Mouse (Mus musculus): Measurements from ENCODE around the gene Aff1.

Aff1 gene

GRCm38 (mm10) chr5:103726281-103726938 lies 34.2 kb downstream of the Aff1 start:
- no peak for DNase-seq (ENCODE audit: low spot score in 2 of 2)

DNA sequence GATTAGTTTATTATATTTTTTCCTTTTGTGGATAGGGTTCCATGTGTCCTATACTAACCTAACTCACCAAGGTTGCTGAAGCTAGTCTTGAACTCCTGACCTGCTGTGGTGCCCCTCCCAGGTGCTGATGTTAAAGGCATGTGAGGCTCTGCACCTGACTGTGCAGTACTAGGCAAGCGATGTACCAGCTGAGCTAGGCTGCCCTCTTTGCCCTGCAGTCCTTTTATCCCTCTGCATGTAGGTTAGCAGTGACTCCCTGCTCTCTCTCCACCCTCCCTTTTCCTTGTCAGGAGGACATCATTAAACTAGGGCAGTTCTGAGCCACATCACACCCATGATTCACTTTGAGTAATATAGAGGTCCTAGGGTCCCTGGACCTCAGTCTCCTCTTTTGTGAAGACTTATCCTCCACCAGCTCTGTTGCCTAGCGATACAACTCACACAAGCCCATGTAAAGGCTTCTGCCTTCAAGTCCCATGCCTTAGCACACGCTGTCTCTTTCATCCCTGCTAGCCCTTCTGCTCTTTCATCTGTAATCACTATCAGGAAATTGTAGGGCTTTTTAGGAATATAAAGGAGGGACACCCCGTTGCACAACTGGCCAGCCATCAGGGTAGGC lies 35.7 kb downstream of the Aff1 start:
- DNase-seq (ENCODE audit: low spot score in 2 of 2), result no peak

GRCm38 (mm10) chr5:103729225-103729624 lies 37.1 kb downstream of the Aff1 start:
- DNase-seq (ENCODE audit: low spot score in 2 of 2), result no peak

DNA sequence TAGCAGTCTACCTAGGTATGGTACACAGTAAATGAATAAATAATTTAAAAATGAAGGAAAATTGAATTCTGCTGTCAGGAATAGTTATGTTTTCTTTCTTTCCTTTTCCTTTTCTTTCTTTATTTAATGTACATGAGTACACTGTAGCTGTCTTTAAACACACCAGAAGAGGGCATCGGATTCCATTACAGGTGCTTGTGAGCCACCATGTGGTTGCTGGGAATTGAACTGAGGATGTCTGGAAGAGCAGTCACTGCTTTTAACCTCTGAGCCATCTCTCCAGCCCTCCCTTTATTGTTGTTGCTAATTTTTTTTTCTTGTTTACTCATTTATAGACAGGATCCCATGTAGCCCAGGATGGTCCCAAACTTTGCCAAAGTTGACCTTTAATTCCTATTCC lies 38.0 kb downstream of the Aff1 start:
- DNase-seq (ENCODE audit: low spot score in 2 of 2), result no peak

- no peak for DNase-seq (ENCODE audit: low spot score in 2 of 2)
These were observed 38.6 kb downstream of the Aff1 start for GRCm38 (mm10) chr5:103730727-103731126.

DNA sequence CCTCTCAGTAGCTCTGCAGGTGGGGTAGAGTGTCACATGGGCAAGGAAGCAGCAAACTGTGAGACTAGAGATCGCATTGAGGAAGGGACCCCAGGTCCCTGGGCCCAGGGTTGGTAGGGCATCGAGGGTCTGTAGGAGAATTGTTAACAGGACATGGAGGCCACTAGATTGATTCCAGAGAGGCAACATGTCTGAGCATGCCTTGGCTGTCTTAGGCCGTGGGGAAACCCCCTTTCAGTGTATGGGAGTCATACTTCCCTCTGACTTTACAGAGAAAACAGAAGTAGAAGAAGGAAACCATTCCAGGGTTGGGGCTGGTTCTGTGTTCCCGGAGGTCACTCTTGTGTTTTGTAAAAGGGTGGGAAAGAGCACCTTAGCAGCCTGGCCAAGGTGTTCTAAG lies 40.4 kb downstream of the Aff1 start:
- no peak for DNase-seq (ENCODE audit: low spot score in 2 of 2)

DNA sequence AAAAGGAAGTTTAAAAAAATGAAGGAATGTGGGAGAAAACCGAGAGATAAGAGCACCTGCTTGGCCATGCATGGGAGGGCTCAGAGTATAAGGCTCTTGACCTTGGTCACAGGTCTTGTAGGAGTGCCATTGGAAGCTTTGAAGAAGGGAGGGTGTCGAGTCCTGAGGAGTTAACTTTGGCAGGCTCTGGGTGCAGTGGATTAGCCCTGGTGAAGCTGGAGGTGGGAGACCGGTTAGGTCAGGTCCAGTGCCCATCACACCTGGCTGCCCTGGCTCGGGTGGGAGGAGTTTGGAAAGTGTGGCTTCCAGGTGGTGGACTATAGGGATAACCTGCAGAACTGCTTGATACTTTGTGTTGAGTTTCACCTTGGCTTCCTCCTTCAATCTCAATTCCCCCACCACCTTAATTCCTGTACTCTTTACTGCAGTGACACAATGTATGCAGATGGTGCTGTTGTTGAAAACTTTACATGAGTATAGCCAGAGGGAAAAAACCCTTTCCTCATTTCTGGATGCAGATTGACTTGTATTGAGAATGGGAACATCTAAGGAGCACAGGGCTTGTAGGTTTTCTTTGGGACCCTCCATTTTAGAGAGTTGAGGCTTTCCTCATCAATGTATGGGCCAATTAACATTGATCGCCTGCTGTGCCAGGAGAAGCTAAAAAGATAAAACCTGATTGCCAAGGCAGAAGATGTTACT lies 43.4 kb downstream of the Aff1 start:
- DNase-seq (ENCODE audit: low spot score in 2 of 2), result no peak

GRCm38 (mm10) chr5:103736553-103737207 lies 44.5 kb downstream of the Aff1 start:
- no peak for DNase-seq (ENCODE audit: low spot score in 2 of 2)

GRCm38 (mm10) chr5:103737208-103738066 lies 45.3 kb downstream of the Aff1 start:
- no peak for DNase-seq (ENCODE audit: low spot score in 2 of 2)

- no peak for DNase-seq (ENCODE audit: low spot score in 2 of 2)
These were observed 46.3 kb downstream of the Aff1 start for GRCm38 (mm10) chr5:103738509-103738908.

DNA sequence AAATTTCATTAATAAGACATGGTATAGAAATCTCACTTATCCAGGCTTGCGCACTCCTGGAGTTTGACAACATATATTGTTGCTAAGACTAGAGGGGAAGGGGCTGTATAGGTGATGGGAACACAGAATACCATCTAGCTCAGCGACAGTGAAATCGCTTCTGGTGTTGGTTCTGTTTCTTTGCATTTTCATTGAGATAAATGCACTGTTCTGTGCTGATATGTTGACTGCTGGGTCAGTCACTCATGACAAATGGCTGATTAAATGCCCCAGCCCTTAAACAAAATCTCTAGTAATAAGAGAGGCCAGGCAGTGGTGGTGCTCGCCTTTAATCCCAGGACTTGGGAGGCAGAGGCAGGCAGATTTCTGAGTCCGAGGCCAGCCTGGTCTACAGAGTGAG lies 47.0 kb downstream of the Aff1 start:
- DNase-seq (ENCODE audit: low spot score in 2 of 2), result no peak

- DNase-seq (ENCODE audit: low spot score in 2 of 2), result no peak
These were observed 48.1 kb downstream of the Aff1 start for GRCm38 (mm10) chr5:103740093-103740902.

GRCm38 (mm10) chr5:103740903-103741246 lies 48.7 kb downstream of the Aff1 start:
- no peak for DNase-seq (ENCODE audit: low spot score in 2 of 2)

DNA sequence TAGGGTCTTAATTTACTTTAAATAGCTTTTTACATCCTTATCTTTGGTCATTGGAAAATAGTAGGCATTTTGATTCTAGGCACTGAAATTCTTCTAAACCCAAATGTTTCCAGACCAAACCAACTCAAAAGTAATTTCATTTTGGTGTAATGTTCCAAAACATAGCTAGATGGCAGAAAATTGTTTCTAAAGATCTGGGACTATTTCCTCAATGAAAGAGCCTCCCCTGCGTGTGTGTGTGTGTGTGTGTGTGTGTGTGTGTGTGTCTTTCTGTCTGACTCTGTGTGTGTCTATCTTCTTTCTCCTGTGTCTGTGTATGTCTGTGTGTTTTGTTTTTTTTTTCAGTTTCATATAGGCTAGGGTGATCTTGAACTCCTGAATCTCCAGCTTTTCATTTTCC lies 49.3 kb downstream of the Aff1 start:
- DNase-seq (ENCODE audit: low spot score in 2 of 2), result no peak

GRCm38 (mm10) chr5:103741992-103742391 lies 49.8 kb downstream of the Aff1 start:
- DNase-seq (ENCODE audit: low spot score in 2 of 2), result no peak

- no peak for DNase-seq (ENCODE audit: low spot score in 2 of 2)
These were observed 52.4 kb downstream of the Aff1 start for GRCm38 (mm10) chr5:103744531-103744930.

GRCm38 (mm10) chr5:103745635-103746034 lies 53.5 kb downstream of the Aff1 start:
- DNase-seq (ENCODE audit: low spot score in 2 of 2), result no peak

GRCm38 (mm10) chr5:103746561-103747085 lies 54.4 kb downstream of the Aff1 start:
- DNase-seq (ENCODE audit: low spot score in 2 of 2), result no peak

DNA sequence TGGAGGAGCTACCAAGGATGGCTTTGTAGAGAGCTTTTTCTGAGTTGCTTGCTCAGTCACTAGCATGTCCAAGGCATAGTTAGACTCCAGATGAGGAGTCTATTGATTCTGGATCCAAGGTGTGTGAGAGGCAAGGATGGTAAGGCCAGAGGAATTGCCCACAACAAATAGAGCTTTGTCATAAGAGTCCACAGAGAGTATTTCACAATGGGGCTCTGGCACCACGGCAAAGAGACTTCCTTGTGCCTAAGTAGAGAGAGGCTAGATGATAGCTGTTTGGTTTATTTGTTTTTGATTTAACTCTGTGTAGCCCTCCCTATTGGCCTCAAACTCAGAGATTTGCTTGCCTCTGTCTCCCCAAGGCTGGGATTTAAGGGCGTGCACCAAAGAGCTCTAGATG lies 54.9 kb downstream of the Aff1 start:
- DNase-seq (ENCODE audit: low spot score in 2 of 2), result no peak

DNA sequence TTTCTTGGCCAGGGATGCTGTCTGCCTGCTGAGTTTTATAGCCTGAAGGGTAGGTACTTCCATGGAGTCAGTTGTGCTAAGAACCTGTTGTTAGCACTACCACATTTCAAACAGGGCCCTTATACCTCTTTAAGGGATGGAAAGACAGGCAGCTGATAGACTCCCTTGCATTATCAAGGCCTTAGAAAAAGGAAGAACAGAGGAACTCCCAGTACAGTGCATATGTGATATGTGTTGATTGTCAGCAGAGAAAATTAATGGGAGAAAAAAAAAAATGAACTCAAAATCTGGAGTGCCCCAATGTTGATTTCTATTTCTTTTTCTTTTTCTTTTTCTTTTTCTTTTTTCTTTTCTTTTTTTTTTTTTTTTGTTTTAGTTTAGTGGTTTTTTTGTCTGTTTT lies 56.2 kb downstream of the Aff1 start:
- DNase-seq (ENCODE audit: low spot score in 2 of 2), result no peak
